Mouse (Mus musculus) gastrocnemius, adult 2 months (tissue): ENCODE measurements at regions not wholly inside any gene's neighbourhood (a gene's known extent, or its start where the extent isn't known, plus 50 kb on each side); places are given as distances from the start of the nearest gene placed in this dataset.
A peak's percentile ranks its signal among the peaks of the same experiment; 100 is the strongest.

Experiments
- DNase-seq: peaks from one replicate; pipeline ENCODE4 v3.0.0; 2022
- H3K27ac ChIP-seq: fragments of 200-600 bp; 2 replicates; pipeline ENCODE4 v1.8.1; 2022; ENCODE audit warnings: mild to moderate bottlenecking
- H3K4me3 ChIP-seq: fragments of 200-600 bp; 2 replicates; pipeline ENCODE4 v1.8.1; 2022; ENCODE audit warnings: mild to moderate bottlenecking, moderate library complexity
- CTCF ChIP-seq: fragments of 200-600 bp; IDR thresholded peaks from 2 replicates; pipeline ENCODE4 v1.8.1; 2022; ENCODE audit warnings: antibody characterized with exemption, mild to moderate bottlenecking, moderate library complexity
- intact Hi-C: fragments of 180-260 bp; cut with DNase I; formaldehyde crosslinking; loops from one replicate; pipeline ENCODE4 v1.15.1; 2025

- H3K27ac ChIP-seq = no peak overlapping the region
- no peak for TF ChIP-seq CTCF
- intact Hi-C loops = no loop called here
- no peak overlapping the region for H3K4me3 ChIP-seq
- no peak for DNase-seq
Observed at GRCm38 (mm10) chr19:6661508-6661871, 118.7 kb upstream of the Slc22a12 start.

- TF ChIP-seq CTCF = no peak
- no peak for DNase-seq
- intact Hi-C loops = no loop called here
Observed at GRCm38 (mm10) chr19:6660723-6661507, 118.1 kb upstream of the Slc22a12 start.

GRCm38 (mm10) chr19:6660157-6660556, 117.3 kb upstream of the Slc22a12 start:
- Histone ChIP-seq H3K4me3 (no peak overlapping the region), H3K27ac (no peak overlapping the region)
- intact Hi-C loops = no loop called here
- TF ChIP-seq CTCF = no peak
- no peak for DNase-seq

More at GRCm38 (mm10) chr19:6660723-6661507, 118.1 kb upstream of the Slc22a12 start:
- Histone ChIP-seq H3K4me3 (no peak overlapping the region), H3K27ac (no peak overlapping the region)

- Histone ChIP-seq H3K4me3 (no peak overlapping the region), H3K27ac (no peak overlapping the region)
- TF ChIP-seq CTCF = peak; percentile 28; the same call in 1 of the 2 replicates
- DNase-seq = no peak
- intact Hi-C loops = no loop called here
Observed at GRCm38 (mm10) chr19:6654550-6654949, 111.7 kb upstream of the Slc22a12 start.

- Histone ChIP-seq H3K27ac (no peak overlapping the region), H3K4me3 (no peak overlapping the region)
- intact Hi-C loops = no loop called here
- no peak for DNase-seq
- TF ChIP-seq CTCF = peak; percentile 28; the same call in 1 of the 2 replicates
Observed at GRCm38 (mm10) chr19:6652775-6653174, 109.9 kb upstream of the Slc22a12 start.

- intact Hi-C loops = no loop called here
- H3K4me3 ChIP-seq = no peak overlapping the region
- DNase-seq = no peak
- no peak overlapping the region for H3K27ac ChIP-seq
- no peak for TF ChIP-seq CTCF
Observed at GRCm38 (mm10) chr19:6651192-6651591, 108.4 kb upstream of the Slc22a12 start.

GRCm38 (mm10) chr19:6649885-6650284, 107.1 kb upstream of the Slc22a12 start:
- DNase-seq = no peak

GRCm38 (mm10) chr19:6647686-6648085, 104.9 kb upstream of the Slc22a12 start:
- intact Hi-C loops = no loop called here
- no peak for DNase-seq
- Histone ChIP-seq H3K4me3 (no peak overlapping the region), H3K27ac (no peak overlapping the region)
- TF ChIP-seq CTCF = no peak

More at GRCm38 (mm10) chr19:6649885-6650284, 107.1 kb upstream of the Slc22a12 start:
- TF ChIP-seq CTCF = no peak
- Histone ChIP-seq H3K27ac (no peak overlapping the region), H3K4me3 (no peak overlapping the region)
- intact Hi-C loops = no loop called here

- intact Hi-C loops = no loop called here
- H3K4me3 ChIP-seq = no peak overlapping the region
- TF ChIP-seq CTCF = peak; percentile 19; the same call in 1 of the 2 replicates
- H3K27ac ChIP-seq = no peak overlapping the region
- DNase-seq = no peak
Observed at GRCm38 (mm10) chr19:6647216-6647615, 104.4 kb upstream of the Slc22a12 start.

- DNase-seq = no peak
- intact Hi-C loops = no loop called here
- no peak overlapping the region for H3K27ac ChIP-seq
- no peak overlapping the region for H3K4me3 ChIP-seq
- TF ChIP-seq CTCF = no peak
Observed at GRCm38 (mm10) chr19:6645912-6646311, 103.1 kb upstream of the Slc22a12 start.

GRCm38 (mm10) chr19:6644871-6645270, 102.0 kb upstream of the Slc22a12 start:
- intact Hi-C loops = no loop called here
- Histone ChIP-seq H3K4me3 (no peak overlapping the region), H3K27ac (no peak overlapping the region)
- no peak for DNase-seq
- no peak for TF ChIP-seq CTCF

GRCm38 (mm10) chr19:6639681-6640080, 96.8 kb upstream of the Slc22a12 start:
- intact Hi-C loops = no loop called here
- no peak for DNase-seq
- no peak overlapping the region for H3K4me3 ChIP-seq
- H3K27ac ChIP-seq = no peak overlapping the region
- no peak for TF ChIP-seq CTCF

- DNase-seq = no peak
- no peak for TF ChIP-seq CTCF
- Histone ChIP-seq H3K4me3 (no peak overlapping the region), H3K27ac (no peak overlapping the region)
- intact Hi-C loops = no loop called here
Observed at GRCm38 (mm10) chr19:6633400-6633799, 90.6 kb upstream of the Slc22a12 start.

GRCm38 (mm10) chr19:6631817-6632216, 89.0 kb upstream of the Slc22a12 start:
- H3K4me3 ChIP-seq = no peak overlapping the region
- intact Hi-C loops = no loop called here
- no peak overlapping the region for H3K27ac ChIP-seq
- TF ChIP-seq CTCF = no peak
- no peak for DNase-seq
